Mouse (Mus musculus) forebrain, embryonic 10.5 days (tissue): ENCODE measurements around the gene Mogat2. TPM values are rescaled to one million over a fixed set of nuclear protein-coding genes. Genes with fewer than 3 reads are reported as not detected.

Source experiments
- DNase-seq: peaks from one replicate; pipeline ENCODE4 v3.0.0-alpha.2; 2017; ENCODE audit warnings: low spot score; ENCODE audit errors: extremely low spot score
- H3K27ac ChIP-seq: fragments of 300-500 bp; sonication (generic); 2 replicates; pipeline ENCODE4 v1.5.1; 2016; ENCODE audit warnings: mild to moderate bottlenecking
- H3K27me3 ChIP-seq: fragments of 300-500 bp; sonication (generic); 2 replicates; pipeline ENCODE4 v1.6.1; 2016; ENCODE audit warnings: mild to moderate bottlenecking; ENCODE audit not compliant: poor library complexity, severe bottlenecking
- H3K36me3 ChIP-seq: fragments of 300-500 bp; sonication (generic); replicated peaks from 2 replicates; pipeline ENCODE4 v1.6.1; 2016; ENCODE audit warnings: mild to moderate bottlenecking, moderate library complexity
- H3K4me1 ChIP-seq: fragments of 300-500 bp; sonication (generic); 2 replicates; pipeline ENCODE4 v1.6.1; 2016
- H3K4me3 ChIP-seq: fragments of 300-500 bp; sonication (generic); 2 replicates; pipeline ENCODE4 v1.5.1; 2016; ENCODE audit warnings: mild to moderate bottlenecking, moderate library complexity
- H3K9me3 ChIP-seq: fragments of 300-500 bp; sonication (generic); 2 replicates; pipeline ENCODE4 v1.6.1; 2016; ENCODE audit warnings: mild to moderate bottlenecking, moderate library complexity
- WGBS: fragments of 180-500 bp; shearing (Covaris S2); methylation state at CpG from one replicate; pipeline ENCODE4 v1.1.7; 2016; 5-methylcytosine and 5-hydroxymethylcytosine counted together
- polyA plus RNA-seq: library from polyadenylated mRNA; unstranded; fragments of >200 nt; fragmentation: Nextera tagmentation; extraction: Ambion mirVana; gene quantifications from 2 replicates; pipeline ENCODE4 v1.2.1, GENCODE M21; 2016

The Mogat2 gene
- polyA plus RNA-seq, 1 experiment from 2014 or later, result 35.2 TPM

DNA sequence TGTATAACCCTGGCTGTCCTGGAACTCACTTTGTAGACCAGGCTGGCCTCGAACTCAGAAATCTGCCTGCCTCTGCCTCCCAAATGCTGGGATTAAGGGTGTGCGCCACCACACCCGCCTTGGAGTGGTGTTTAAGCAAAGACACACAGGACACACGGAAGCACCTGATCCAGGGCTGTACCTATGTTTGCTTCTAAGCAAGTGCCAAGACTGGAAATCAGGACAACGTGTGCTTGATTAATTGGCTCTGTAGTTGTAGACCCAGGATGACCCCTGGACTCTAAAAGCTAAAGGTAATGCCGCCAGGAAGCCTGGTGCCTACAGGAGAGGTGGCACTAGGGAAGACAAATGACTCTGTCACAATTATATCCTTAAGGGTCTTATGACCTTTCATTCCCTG, 67.9 kb downstream of the Mogat2 start:
- 92% methylated on average over 6 of the region's 6 CpGs for WGBS
- Histone ChIP-seq H3K9me3 (no peaks in the 10 kb centered on the region), H3K27ac (no peak overlapping the region), H3K27me3 (no peaks in the 10 kb centered on the region), H3K4me3 (no peak overlapping the region), H3K4me1 (peaks cover 8% of the 10 kb centered on the region), H3K36me3 (no peaks in the 10 kb centered on the region)
- no peak for DNase-seq

DNA sequence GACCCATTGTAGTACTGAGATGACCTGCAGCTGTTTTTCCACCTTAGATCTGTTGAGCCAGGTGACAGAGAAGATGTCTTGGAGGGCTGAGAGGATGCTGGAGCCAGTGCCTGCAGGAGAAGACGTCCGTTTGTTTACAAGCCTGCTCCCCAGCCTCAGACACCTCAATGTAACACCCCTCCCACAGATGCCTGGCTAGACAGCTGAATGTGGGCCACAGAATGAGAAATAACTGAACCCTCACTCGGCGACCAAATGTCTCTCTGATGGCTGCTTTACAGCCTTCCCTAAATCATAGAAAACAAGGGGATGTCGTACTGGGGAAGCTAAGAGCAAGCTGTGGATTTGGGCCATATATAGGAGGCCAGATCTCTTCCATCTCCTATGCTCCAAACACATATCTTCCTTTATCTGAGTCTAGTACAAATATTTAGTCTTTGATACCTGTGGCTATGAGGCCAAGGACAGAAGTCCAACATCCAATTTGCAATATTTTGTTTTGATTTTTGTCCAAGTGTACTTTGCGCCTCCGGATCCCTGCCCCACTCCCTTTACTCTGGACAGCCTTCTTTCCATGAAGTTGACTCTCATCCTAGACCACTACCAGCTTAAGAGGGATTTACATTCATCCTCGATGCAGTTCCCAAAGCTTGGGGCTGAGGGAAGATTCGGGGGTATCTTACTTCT, 68.6 kb downstream of the Mogat2 start:
- Histone ChIP-seq H3K4me1 (peaks cover 8% of the 10 kb centered on the region), H3K27ac (no peak overlapping the region), H3K4me3 (no peak overlapping the region), H3K9me3 (no peaks in the 10 kb centered on the region), H3K36me3 (no peaks in the 10 kb centered on the region), H3K27me3 (no peaks in the 10 kb centered on the region)
- no peak for DNase-seq
- WGBS, result 89% methylated on average over 9 of the region's 9 CpGs

Other genes starting within 250 kb of the Mogat2 start
- gene Uvrag, start 97.5 kb downstream of the Mogat2 start, polyA plus RNA-seq, result 9.8 and 10.4 TPM in 2 replicates
- 12.3 and 14.8 TPM in 2 replicates for gene Dgat2, start 55.9 kb downstream of the Mogat2 start, polyA plus RNA-seq
- 14.8 and 18.0 TPM in 2 replicates for gene Map6, start 28.8 kb upstream of the Mogat2 start, polyA plus RNA-seq
- gene Serpinh1, start 114.6 kb upstream of the Mogat2 start, polyA plus RNA-seq, result 825 and 923 TPM in 2 replicates
- gene Gdpd5, start 142.8 kb upstream of the Mogat2 start, polyA plus RNA-seq, result 12.7 and 15.9 TPM in 2 replicates
- 0.75 and 0.97 TPM in 2 replicates for gene Klhl35, start 227.4 kb upstream of the Mogat2 start, polyA plus RNA-seq
- 762 and 795 TPM in 2 replicates for gene Rps3, start 245.1 kb upstream of the Mogat2 start, polyA plus RNA-seq